ENCODE assay signal across 26 mouse cellular contexts in genomic region chr10:87008215-87008499, GRCm38 (mm10). TPM values are rescaled to one million over a fixed set of nuclear protein-coding genes. Genes with fewer than 3 reads are reported as not detected.
DNase-seq lines count a peak whose midpoint lies in the region; ATAC-seq and TF ChIP-seq lines count a peak whose summit lies in the region.
"Had no signal": no experiment of that assay in that cellular context is flagged by ENCODE, and none has a peak within 500 bp of the region (broad histone marks: within the 10 kb centered on the region; RNA-seq: fewer than 3 reads in every experiment).

No protein-coding gene starts in this region.

- no peaks in the 10 kb centered on the region for H3K36me3 ChIP-seq in liver, adult 2 months (ENCODE audit: control insufficient read depth, insufficient read depth, low read length)
- no peaks in the 10 kb centered on the region for H3K36me3 ChIP-seq in liver, embryonic 11.5 days (ENCODE audit: control insufficient read depth, insufficient read depth, low read length)
- H3K36me3 ChIP-seq: G1E had no signal

- peak; percentile 72 for ATAC-seq in frontal cortex, adult (ENCODE audit: low TSS enrichment)
- no peak for ATAC-seq in liver, embryonic 11.5 days (replicated peaks; ENCODE audit: low FRiP score)
- ATAC-seq: activated CD4-positive, CD25-positive, alpha-beta regulatory T cell, adult 4 months; CD4-positive, CD25-positive, alpha-beta regulatory T cell, adult 4 months had no signal

- H3K79me2 ChIP-seq in liver, adult 2 months (ENCODE audit: control insufficient read depth, insufficient read depth, low read length): no peaks in the 10 kb centered on the region

- 81% methylated on average over 3 of the region's 3 CpGs for WGBS in liver, adult 2 months
- 67% methylated on average over 3 of the region's 3 CpGs for WGBS in liver, embryonic 11.5 days

- peak overlapping the region; percentile 8; the same call in 1 of the 2 replicates for H3K9ac ChIP-seq in liver, adult 2 months (ENCODE audit: low read depth, low read length)
- no peak overlapping the region for H3K9ac ChIP-seq in liver, embryonic 11.5 days (ENCODE audit: low read depth, low read length)

- no peak overlapping the region for H3K4me3 ChIP-seq in left cerebral cortex, adult 2 months
- peak overlapping the region; percentile 19 for H3K4me3 ChIP-seq in liver, adult 2 months (ENCODE audit: insufficient read depth, low read depth, low read length)
- no peak overlapping the region for H3K4me3 ChIP-seq in liver, embryonic 11.5 days (ENCODE audit: low read depth, low read length)

- TF ChIP-seq POLR2A in liver, adult 2 months (IDR thresholded peaks at IDR 0.05; ENCODE audit: extremely low read depth, insufficient read depth, low read length): no peak

- H3K4me2 ChIP-seq in liver, embryonic 11.5 days: no peak overlapping the region

- H3K27ac ChIP-seq in left cerebral cortex, adult 2 months: peak overlapping the region; percentile 53; the same call in 1 of the 2 replicates
- H3K27ac ChIP-seq in liver, adult 2 months (replicated peaks; ENCODE audit: insufficient read depth, low read depth, low read length): peak overlapping the region; percentile 19
- H3K27ac ChIP-seq in liver, embryonic 11.5 days (ENCODE audit: low read depth, low read length): no peak overlapping the region

- H3K9me3 ChIP-seq in liver, embryonic 11.5 days (ENCODE audit: control insufficient read depth, low read length): no peaks in the 10 kb centered on the region

- DNase-seq in frontal cortex, adult 2 months (ENCODE audit: extremely low spot score in 1 of 2, low spot score in 1 of 2): no peak
- no peak for DNase-seq in left cerebral cortex, adult 2 months (ENCODE audit: extremely low spot score in 1 of 2, low spot score in 2 of 2)
- no peak for DNase-seq in left cerebral cortex, adult 8-10 months (ENCODE audit: low spot score in 2 of 2)
- no peak for DNase-seq in liver, adult 2 months (ENCODE audit: extremely low read depth, low read depth, low spot score)
- DNase-seq in liver, embryonic 11.5 days (ENCODE audit: low spot score): no peak
- DNase-seq in brain, adult 2 months (ENCODE audit: low read depth, low spot score): peak; percentile 53
- no peak for DNase-seq in T-cell, adult 2 months (ENCODE audit: low spot score)
- DNase-seq: adrenal gland, adult 2 months; adrenal gland, adult 8-10 months; adrenal gland, postnatal 10 days; adrenal gland, postnatal 14 days; adrenal gland, postnatal 25 days; adrenal gland, postnatal 36 days; B cell, adult 2 months; cerebellum, adult 11 months had no signal

- H3K27me3 ChIP-seq in liver, adult 2 months (ENCODE audit: control insufficient read depth, insufficient read depth, low read length): no peaks in the 10 kb centered on the region
- H3K27me3 ChIP-seq in liver, embryonic 11.5 days (replicated peaks; ENCODE audit: control insufficient read depth, insufficient read depth, low read length): no peaks in the 10 kb centered on the region
- H3K27me3 ChIP-seq: CH12.LX, Patski had no signal

- H3K4me1 ChIP-seq in liver, adult 2 months (ENCODE audit: control insufficient read depth, insufficient read depth, low read length): no peaks in the 10 kb centered on the region
- no peaks in the 10 kb centered on the region for H3K4me1 ChIP-seq in liver, embryonic 11.5 days (replicated peaks; ENCODE audit: control insufficient read depth, insufficient read depth, low read length)

- intact Hi-C loops in left cerebral cortex, adult 2 months (cut with DNase I): no loop called here

- TF ChIP-seq CTCF in left cerebral cortex, adult 2 months (IDR thresholded peaks at IDR 0.05): no peak
- TF ChIP-seq CTCF in liver, adult 2 months (IDR thresholded peaks at IDR 0.05; ENCODE audit: low read depth, low read length): no peak

RNA-seq across cellular contexts. Expression of gene Stab2, which starts 0.3 kb away (rescaled TPM):
- 0.08 and 0.19 TPM in 2 replicates for polyA plus RNA-seq in frontal cortex, adult 2 months (2012; rRNA removed)
- under 1 TPM; 0.18 to 0.23 TPM for total RNA-seq in left cerebral cortex, adult 2 months (2021)
- under 1 TPM; 0.38 to 0.59 (median 0.47) TPM for total RNA-seq in left cerebral cortex, adult 8-10 months (2022)
- total RNA-seq in liver, adult 2 months (2014; rRNA removed): 73.5 and 85.8 TPM in 2 replicates
- polyA plus RNA-seq in liver, adult 2 months (2012; rRNA removed): 14.7 and 24.0 TPM in 2 replicates
- 24.2 and 27.2 TPM in 2 replicates for polyA plus RNA-seq in liver, embryonic 11.5 days (2014; fragmentation: Nextera tagmentation; extraction: Ambion mirVana)
- total RNA-seq: CH12.LX had no signal
- polyA plus RNA-seq: activated CD4-positive, CD25-positive, alpha-beta regulatory T cell, adult 4 months; G1E had no signal

RNA-seq across cellular contexts. Expression of gene 1700113H08Rik, which starts 49.7 kb away (rescaled TPM):
- polyA plus RNA-seq in frontal cortex, adult 2 months (2012; rRNA removed): not detected in 2 replicates
- total RNA-seq in left cerebral cortex, adult 2 months (2021): not detected
- total RNA-seq in left cerebral cortex, adult 8-10 months (2022): not detected
- total RNA-seq in liver, adult 2 months (2014; rRNA removed): not detected in 2 replicates
- polyA plus RNA-seq in liver, adult 2 months (2012; rRNA removed): not detected in 2 replicates
- polyA plus RNA-seq in liver, embryonic 11.5 days (2014; fragmentation: Nextera tagmentation; extraction: Ambion mirVana): not detected in 2 replicates
- total RNA-seq: adrenal gland, adult 18-20 months; adrenal gland, adult 2 months; adrenal gland, adult 8-10 months; adrenal gland, postnatal 14 days; adrenal gland, postnatal 25 days; adrenal gland, postnatal 36 days; CH12.LX; ES-E14; MEL had no signal
- polyA plus RNA-seq: activated CD4-positive, CD25-positive, alpha-beta regulatory T cell, adult 4 months; adrenal gland, adult 2 months; C2C12; CD4-positive, CD25-positive, alpha-beta regulatory T cell, adult 4 months; cerebellum, adult 2 months; G1E; Patski had no signal

Comparison
In these comparisons a context has a peak if more than half of its experiments do, and no peak if none do; other contexts are left out.
1. RNA of gene Stab2, which starts 0.3 kb away (total RNA-seq): 73.5 to 85.8 TPM in liver, adult 2 months; 0.38 to 0.59 TPM in left cerebral cortex, adult 8-10 months and 0.18 to 0.23 TPM in left cerebral cortex, adult 2 months; every median in the first group is over 10 times any median in the second.